ENCODE assay signal across 9 mouse cellular contexts in genomic region chr8:11085244-11085643, GRCm38 (mm10).
DNase-seq lines count a peak whose midpoint lies in the region; ATAC-seq and TF ChIP-seq lines count a peak whose summit lies in the region.
"Had no signal": no experiment of that assay in that cellular context is flagged by ENCODE, and none has a peak within 500 bp of the region (broad histone marks: within the 10 kb centered on the region; RNA-seq: fewer than 3 reads in every experiment).

No protein-coding gene starts in this region.

- H3K9ac ChIP-seq in liver, postnatal 0 days (replicated peaks): no peak overlapping the region

- H3K27ac ChIP-seq in liver, postnatal 0 days (ENCODE audit: low read depth): peak overlapping the region; percentile 60

- peak; percentile 78 for ATAC-seq in liver, postnatal 0 days

- no peak for TF ChIP-seq CTCF in liver, postnatal 0 days (IDR thresholded peaks at IDR 0.05; ENCODE audit: low read depth)

- peak; percentile 63 for DNase-seq in ovary, adult 18-20 months (ENCODE audit: low spot score)
- DNase-seq in ovary, postnatal 14 days (ENCODE audit: low spot score): no peak
- peak; percentile 88 for DNase-seq in gonadal fat pad, adult 2 months (ENCODE audit: low read depth)
- peak; percentile 55 for DNase-seq in liver, postnatal 0 days
- peak; percentile 11 for DNase-seq in testis, postnatal 14 days (ENCODE audit: low spot score)
- no peak for DNase-seq in T-cell, adult 2 months (ENCODE audit: low spot score)
- no peak for DNase-seq in cerebellum, adult 8-10 months
- DNase-seq in spleen, postnatal 36 days (ENCODE audit: low spot score in 2 of 2): no peak

- no peak; the same call in 1 of the 2 replicates for TF ChIP-seq EP300 in liver, postnatal 0 days (IDR thresholded peaks at IDR 0.05; ENCODE audit: low read depth)

- no peak overlapping the region for H3K4me2 ChIP-seq in liver, postnatal 0 days (ENCODE audit: low read depth, low read length)

- H3K4me1 ChIP-seq in liver, postnatal 0 days (ENCODE audit: insufficient read depth): peaks cover 22% of the 10 kb centered on the region

- no peak overlapping the region for H3K4me3 ChIP-seq in liver, postnatal 0 days (ENCODE audit: low read depth, low read length)
- H3K4me3 ChIP-seq: erythroblast, embryonic 14.5 days had no signal

- 56% methylated on average over 1 of the region's 1 CpGs for WGBS in liver, postnatal 0 days (ENCODE audit: insufficient replicate concordance)

- no peaks in the 10 kb centered on the region for H3K36me3 ChIP-seq in liver, postnatal 0 days (replicated peaks; ENCODE audit: insufficient read depth, low read length)

- no peaks in the 10 kb centered on the region for H3K27me3 ChIP-seq in liver, postnatal 0 days (ENCODE audit: insufficient read depth, low read length)

- no peaks in the 10 kb centered on the region for H3K9me3 ChIP-seq in liver, postnatal 0 days (ENCODE audit: low read length)

Comparison
In these comparisons a context has a peak if more than half of its experiments do, and no peak if none do; other contexts are left out.
1. DNase-seq: peak in ovary, adult 18-20 months (single experiment), gonadal fat pad, adult 2 months (single experiment), liver, postnatal 0 days (single experiment) and testis, postnatal 14 days (single experiment); none in ovary, postnatal 14 days (single experiment), T-cell, adult 2 months (single experiment), cerebellum, adult 8-10 months (single experiment) and spleen, postnatal 36 days (0 of 2).